In the genomic region with DNA sequence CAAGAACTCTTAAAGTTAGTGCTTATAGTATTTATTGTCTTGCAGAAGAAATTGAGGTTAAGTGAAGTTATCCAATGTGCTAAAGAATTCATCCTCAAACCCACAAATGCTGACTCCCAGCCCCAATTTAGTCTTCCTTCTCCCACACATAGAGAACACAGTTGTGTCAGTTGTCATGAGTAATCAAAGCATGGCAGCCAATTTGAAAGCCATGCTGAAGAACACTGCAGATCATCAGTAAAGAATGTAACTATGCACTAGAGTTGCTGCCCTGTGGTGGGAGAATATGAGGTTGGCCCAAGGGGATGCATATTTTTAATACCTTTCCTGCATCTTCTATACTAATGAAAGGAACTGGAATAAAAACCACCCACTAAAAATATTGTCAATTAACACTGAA, we compare ENCODE assay signal across 13 mouse cellular contexts.
"Had no signal": no experiment of that assay in that cellular context is flagged by ENCODE, and none has a peak within 500 bp of the region (broad histone marks: within the 10 kb centered on the region; RNA-seq: fewer than 3 reads in every experiment).

No protein-coding gene starts in this region.

- DNase-seq: lung, adult 18-20 months; lung, embryonic 14.5 days; lung, postnatal 10 days; lung, postnatal 4 days; midbrain, embryonic 14.5 days; retina, postnatal 1 day; right cerebral cortex, adult 18-20 months; right cerebral cortex, postnatal 25 days; right cerebral cortex, postnatal 4 days; spleen, adult 18-20 months; thymus, adult 18-20 months; thymus, postnatal 25 days had no signal

- ATAC-seq: midbrain, embryonic 16.5 days had no signal
